ENCODE assay signal across 8 mouse cellular contexts in the genomic region with DNA sequence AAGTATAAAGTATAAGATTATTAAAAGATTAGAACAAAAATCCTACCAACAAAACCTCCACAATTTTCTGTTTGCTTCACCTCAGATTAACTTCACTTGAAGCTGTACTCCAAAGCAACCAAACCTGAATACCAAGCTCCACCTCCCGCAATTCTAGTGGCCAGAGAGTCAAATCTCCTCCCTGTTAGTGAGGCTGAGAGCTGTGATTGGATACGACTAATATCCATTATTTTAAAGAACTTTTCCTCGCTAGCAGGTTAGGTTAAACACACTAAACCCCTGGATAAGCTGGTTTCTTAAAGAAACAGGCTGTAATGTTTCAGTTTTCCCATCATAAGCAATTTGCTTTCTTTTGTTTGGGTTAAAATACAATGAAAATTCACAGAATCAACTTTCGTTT. TPM values are rescaled to one million over a fixed set of nuclear protein-coding genes. Genes with fewer than 3 reads are reported as not detected.
DNase-seq lines count a peak whose midpoint lies in the region; ATAC-seq and TF ChIP-seq lines count a peak whose summit lies in the region.

No protein-coding gene starts in this region.

- no peak for TF ChIP-seq RAD21 in CH12.LX (IDR thresholded peaks at IDR 0.05; ENCODE audit: low read depth, low read length)

- in situ Hi-C loops in CH12.LX (cut with MboI; ENCODE audit: low pct_ligation_motif_present, low pct_unique_long_range_greater_than_20kb, low sequenced_read_pairs) = no loop called here

- H3K36me3 ChIP-seq in CH12.LX (replicated peaks in 1 of 2; ENCODE audit: control insufficient read depth in 1 of 2, insufficient read depth in 1 of 2, low read length in 1 of 2) (no peaks in the 10 kb centered on the region), myocyte (ENCODE audit: control insufficient read depth, insufficient read depth) (no peaks in the 10 kb centered on the region)
- no peaks in the 10 kb centered on the region for H3K36me3 ChIP-seq in heart, embryonic 14.5 days (ENCODE audit: control insufficient read depth, insufficient read depth, low read length)
- no peaks in the 10 kb centered on the region for H3K36me3 ChIP-seq in kidney, postnatal 0 days (ENCODE audit: insufficient read depth, low read length)
- no peaks in the 10 kb centered on the region for H3K36me3 ChIP-seq in liver, embryonic 11.5 days (ENCODE audit: control insufficient read depth, insufficient read depth, low read length)
- H3K36me3 ChIP-seq in stomach, embryonic 16.5 days (ENCODE audit: control insufficient read depth, insufficient read depth, low read length) = no peaks in the 10 kb centered on the region

- H3K9ac ChIP-seq in CH12.LX (ENCODE audit: insufficient read depth, low read depth) = peak overlapping the region; percentile 71; the same call in 1 of the 2 replicates
- H3K9ac ChIP-seq in heart, embryonic 14.5 days (ENCODE audit: low read length) = peak overlapping the region; percentile 73
- H3K9ac ChIP-seq in kidney, postnatal 0 days (ENCODE audit: low read depth, low read length) = peak overlapping the region; percentile 18; the same call in 1 of the 2 replicates
- no peak overlapping the region for H3K9ac ChIP-seq in liver, embryonic 11.5 days (ENCODE audit: low read depth, low read length)
- H3K9ac ChIP-seq in stomach, embryonic 16.5 days (ENCODE audit: low read length) = no peak overlapping the region

- no peak overlapping the region for H3ac ChIP-seq in myocyte (ENCODE audit: control insufficient read depth, insufficient read length)

- no peaks in the 10 kb centered on the region for H3K9me3 ChIP-seq in CH12.LX (replicated peaks; ENCODE audit: low read length)
- no peaks in the 10 kb centered on the region for H3K9me3 ChIP-seq in heart, embryonic 14.5 days (ENCODE audit: control insufficient read depth, low read length)
- H3K9me3 ChIP-seq in kidney, postnatal 0 days (replicated peaks; ENCODE audit: low read length) = no peaks in the 10 kb centered on the region
- no peaks in the 10 kb centered on the region for H3K9me3 ChIP-seq in liver, embryonic 11.5 days (ENCODE audit: control insufficient read depth, low read length)
- H3K9me3 ChIP-seq in stomach, embryonic 16.5 days (replicated peaks; ENCODE audit: control insufficient read depth, low read length) = no peaks in the 10 kb centered on the region

- H3K4me2 ChIP-seq in CH12.LX (ENCODE audit: insufficient read depth, low read depth, poor library complexity, severe bottlenecking) (no peak overlapping the region), myocyte (ENCODE audit: low read depth) (peak overlapping the region; percentile 64)
- H3K4me2 ChIP-seq in heart, embryonic 14.5 days (ENCODE audit: low read length) = peak overlapping the region; percentile 63
- peak overlapping the region; percentile 54 for H3K4me2 ChIP-seq in kidney, postnatal 0 days (ENCODE audit: low read length)
- H3K4me2 ChIP-seq in liver, embryonic 11.5 days = peak overlapping the region; percentile 58
- H3K4me2 ChIP-seq in stomach, embryonic 16.5 days (ENCODE audit: low read depth, low read length) = peak overlapping the region; percentile 43

- ATAC-seq in heart, embryonic 14.5 days (ENCODE audit: insufficient number of reproducible peaks, insufficient read depth, low FRiP score, low read depth) = peak; percentile 92
- peak; percentile 95 for ATAC-seq in kidney, postnatal 0 days (replicated peaks; ENCODE audit: low FRiP score, low read depth)
- peak; percentile 94 for ATAC-seq in liver, embryonic 11.5 days (replicated peaks; ENCODE audit: low FRiP score)
- ATAC-seq in stomach, embryonic 16.5 days (ENCODE audit: insufficient read depth, low FRiP score) = peak; percentile 98

- TF ChIP-seq EP300 in CH12.LX (IDR thresholded peaks at IDR 0.05; ENCODE audit: low read length) = no peak

- no peak overlapping the region for H3K27ac ChIP-seq in CH12.LX (ENCODE audit: insufficient read depth, low read depth)
- no peak overlapping the region for H3K27ac ChIP-seq in heart, embryonic 14.5 days (replicated peaks in 1 of 2; ENCODE audit: control insufficient read depth in 1 of 2, insufficient read depth in 1 of 2, low read depth in 2 of 2, low read length in 2 of 2)
- H3K27ac ChIP-seq in kidney, postnatal 0 days = no peak overlapping the region
- H3K27ac ChIP-seq in liver, embryonic 11.5 days (ENCODE audit: low read depth, low read length) = no peak overlapping the region
- H3K27ac ChIP-seq in stomach, embryonic 16.5 days (ENCODE audit: low read length) = no peak overlapping the region

- peaks cover 58% of the 10 kb centered on the region for H3K79me2 ChIP-seq in CH12.LX (replicated peaks; ENCODE audit: control insufficient read depth, extremely low read depth, insufficient read depth, poor library complexity, severe bottlenecking)
- H3K79me2 ChIP-seq in myocyte (ENCODE audit: control insufficient read depth, insufficient read depth) = peaks cover 85% of the 10 kb centered on the region

- WGBS in heart, embryonic 14.5 days = 3% methylated on average over 4 of the region's 4 CpGs
- under 1% methylated on average over 4 of the region's 4 CpGs for WGBS in kidney, postnatal 0 days
- 3% methylated on average over 4 of the region's 4 CpGs for WGBS in liver, embryonic 11.5 days
- under 1% methylated on average over 4 of the region's 4 CpGs for WGBS in stomach, embryonic 16.5 days

- H3K4me3 ChIP-seq in CH12.LX (replicated peaks in 1 of 3; ENCODE audit: low read depth in 2 of 3, low read length in 2 of 3, poor library complexity in 1 of 3) (peak overlapping the region in 2 of 3 experiments; percentile 48 to 59), myocyte (peak overlapping the region; percentile 24)
- peak overlapping the region in 1 of 2 experiments; percentile 58; a peak in 2 of 4 replicates for H3K4me3 ChIP-seq in heart, embryonic 14.5 days (ENCODE audit: control insufficient read depth in 1 of 2, insufficient read depth in 1 of 2, low read depth in 1 of 2, low read length in 2 of 2)
- H3K4me3 ChIP-seq in kidney, postnatal 0 days (replicated peaks; ENCODE audit: low read depth, low read length) = peak overlapping the region; percentile 42
- H3K4me3 ChIP-seq in liver, embryonic 11.5 days (ENCODE audit: low read depth, low read length) = peak overlapping the region; percentile 39
- H3K4me3 ChIP-seq in stomach, embryonic 16.5 days (replicated peaks; ENCODE audit: low read length) = peak overlapping the region; percentile 47

- TF ChIP-seq POLR2A in CH12.LX (IDR thresholded peaks at IDR 0.05; ENCODE audit: low read depth, low read length) (no peak; the same call in 1 of the 2 replicates), myocyte (IDR thresholded peaks at IDR 0.05; ENCODE audit: insufficient read length, low read depth) (no peak)

- DNase-seq in CH12.LX (ENCODE audit: extremely low read depth) = peak; percentile 89
- DNase-seq in c-Kit-positive CD71-negative TER-119-negative erythroid progenitor cells, embryonic 14.5 days (ENCODE audit: low read depth) = peak; percentile 69
- peak; percentile 96 for DNase-seq in fibroblast of lung, adult 2 months (ENCODE audit: low read depth)
- peak; percentile 98 for DNase-seq in kidney, postnatal 0 days (ENCODE audit: low spot score)
- DNase-seq in liver, embryonic 11.5 days (ENCODE audit: low spot score) = no peak

- no peak for TF ChIP-seq CTCF in CH12.LX (conservative IDR thresholded peaks at IDR 0.05 in 1 of 2, IDR thresholded peaks at IDR 0.05 in 1 of 2; ENCODE audit: low read depth in 2 of 2, low read length in 2 of 2)
- TF ChIP-seq CTCF in kidney, postnatal 0 days (IDR thresholded peaks at IDR 0.05; ENCODE audit: low read depth) = no peak

- dilution Hi-C loops in CH12.LX (cut with MboI; ENCODE audit: extremely low pct_ligation_motif_present, extremely low pct_unique_long_range_greater_than_20kb, low sequenced_read_pairs) = no loop called here

- H3K27me3 ChIP-seq in CH12.LX (replicated peaks) (no peaks in the 10 kb centered on the region), myocyte (ENCODE audit: control insufficient read depth, insufficient read depth, insufficient read length) (no peaks in the 10 kb centered on the region)
- H3K27me3 ChIP-seq in heart, embryonic 14.5 days (ENCODE audit: control insufficient read depth, insufficient read depth, low read length) = no peaks in the 10 kb centered on the region
- no peaks in the 10 kb centered on the region for H3K27me3 ChIP-seq in kidney, postnatal 0 days (ENCODE audit: insufficient read depth, low read length)
- no peaks in the 10 kb centered on the region for H3K27me3 ChIP-seq in liver, embryonic 11.5 days (replicated peaks; ENCODE audit: control insufficient read depth, insufficient read depth, low read length)
- H3K27me3 ChIP-seq in stomach, embryonic 16.5 days (ENCODE audit: control insufficient read depth, insufficient read depth, low read length) = no peaks in the 10 kb centered on the region

- H3K4me1 ChIP-seq in CH12.LX (ENCODE audit: control insufficient read depth in 1 of 2, insufficient read depth in 2 of 2) = peaks cover 5 to 61% of the 10 kb centered on the region in 2 experiments
- H3K4me1 ChIP-seq in heart, embryonic 14.5 days (ENCODE audit: control insufficient read depth in 2 of 2, insufficient read depth in 2 of 2, low read length in 2 of 2) = peaks cover 0 to 10% of the 10 kb centered on the region in 2 experiments; a peak in 2 of 4 replicates
- H3K4me1 ChIP-seq in kidney, postnatal 0 days (replicated peaks; ENCODE audit: insufficient read depth, low read length) = peaks cover 7% of the 10 kb centered on the region; the same call in 1 of the 2 replicates
- H3K4me1 ChIP-seq in liver, embryonic 11.5 days (replicated peaks; ENCODE audit: control insufficient read depth, insufficient read depth, low read length) = peaks cover 12% of the 10 kb centered on the region
- peaks cover 4% of the 10 kb centered on the region for H3K4me1 ChIP-seq in stomach, embryonic 16.5 days (ENCODE audit: control insufficient read depth, insufficient read depth, low read length)

TF ChIP-seq in CH12.LX, 34 proteins besides CTCF, POLR2A, EP300 and RAD21 (continues in another document):
- TF ChIP-seq RCOR1 (conservative IDR thresholded peaks at IDR 0.05; ENCODE audit: low read depth, low read length) = no peak
- TF ChIP-seq MAFK (IDR thresholded peaks at IDR 0.05; ENCODE audit: insufficient replicate concordance, low read length) = peak; percentile 65; the same call in 1 of the 2 replicates

TF ChIP-seq in myocyte, 11 proteins besides CTCF, POLR2A, EP300 and RAD21 (continues in another document):
- TF ChIP-seq MYOD1 (IDR thresholded peaks at IDR 0.05; ENCODE audit: control insufficient read depth in 1 of 3, insufficient read length in 2 of 3, low read depth in 2 of 3) (no peak), MYOG (IDR thresholded peaks at IDR 0.05; ENCODE audit: control insufficient read depth in 1 of 3, insufficient read depth in 1 of 3, insufficient read length in 2 of 3, low read depth in 2 of 3) (no peak)

RNA-seq across cellular contexts. Expression of a gene that starts 10.5 kb away (rescaled TPM):
- total RNA-seq in CH12.LX (2012; rRNA removed) (57.5 and 60.1 TPM in 2 replicates), CH12.LX (2014; rRNA removed) (184 and 196 TPM in 2 replicates)
- polyA plus RNA-seq in CH12.LX (2012; ENCODE audit: insufficient read length, low read depth) (71.0 and 78.0 TPM in 2 replicates), myocyte (2012; fragmentation: generic; extraction: Trizol) (34.7 TPM)
- 147 and 168 TPM in 2 replicates for polyA plus RNA-seq in heart, embryonic 14.5 days (2014; fragmentation: Nextera tagmentation; extraction: Ambion mirVana)
- polyA plus RNA-seq in kidney, postnatal 0 days (2015; fragmentation: Nextera tagmentation; extraction: Ambion mirVana) = 185 and 198 TPM in 2 replicates
- polyA plus RNA-seq in liver, embryonic 11.5 days (2014; fragmentation: Nextera tagmentation; extraction: Ambion mirVana) = 123 and 126 TPM in 2 replicates
- 179 and 180 TPM in 2 replicates for polyA plus RNA-seq in stomach, embryonic 16.5 days (2015; fragmentation: Nextera tagmentation; extraction: Ambion mirVana)

Comparison
In these comparisons a context has a peak if more than half of its experiments do, and no peak if none do; other contexts are left out.
1. H3K9ac ChIP-seq: peak in CH12.LX (single experiment), heart, embryonic 14.5 days (single experiment) and kidney, postnatal 0 days (single experiment); none in liver, embryonic 11.5 days (single experiment) and stomach, embryonic 16.5 days (single experiment).
2. Peak in every context shown above with its lines, with median percentiles within 50 percentile points of each other: ATAC-seq.